Mouse (Mus musculus) heart, postnatal 25 days (tissue): ENCODE results near the gene Hfm1. TPM values are rescaled to one million over a fixed set of nuclear protein-coding genes. Genes with fewer than 3 reads are reported as not detected.

ENCODE experiments used
- DNase-seq: peaks from one replicate; pipeline ENCODE4 v3.0.0; 2022; ENCODE audit warnings: low spot score
- intact Hi-C: fragments of 180-260 bp; cut with DNase I; formaldehyde crosslinking; loops from one replicate; pipeline ENCODE4 v1.15.1; 2025
- total RNA-seq, 2 experiments: library from RNA; stranded (reverse); gene quantifications; 2 replicates each; pipeline ENCODE4 v1.2.3; 2021

Hfm1 gene
- total RNA-seq: not detected

GRCm38 (mm10) chr5:106925488-106926368 lies at the start of gene Hfm1:
TSS of gene Hfm1 (minus strand) at chr5:106926321.
- intact Hi-C loops: no loop called here
- DNase-seq: no peak

GRCm38 (mm10) chr5:106973883-106974282 lies 47.8 kb upstream of the Hfm1 start:
- intact Hi-C loops: no loop called here
- DNase-seq: no peak

- no peak for DNase-seq
- intact Hi-C loops: loop anchor here (10.0 kb wide), 1 partner anchor 467 kb away; the partner anchor contains the start of genes Btbd8 and Lpcat2b
Observed at GRCm38 (mm10) chr5:106967578-106967977, 41.5 kb upstream of the Hfm1 start.

- intact Hi-C loops: loop anchor here (10.0 kb wide), 1 partner anchor 468 kb away; the partner anchor contains the start of genes Btbd8 and Lpcat2b
- no peak for DNase-seq
Observed at GRCm38 (mm10) chr5:106966443-106966842, 40.3 kb upstream of the Hfm1 start.

DNA sequence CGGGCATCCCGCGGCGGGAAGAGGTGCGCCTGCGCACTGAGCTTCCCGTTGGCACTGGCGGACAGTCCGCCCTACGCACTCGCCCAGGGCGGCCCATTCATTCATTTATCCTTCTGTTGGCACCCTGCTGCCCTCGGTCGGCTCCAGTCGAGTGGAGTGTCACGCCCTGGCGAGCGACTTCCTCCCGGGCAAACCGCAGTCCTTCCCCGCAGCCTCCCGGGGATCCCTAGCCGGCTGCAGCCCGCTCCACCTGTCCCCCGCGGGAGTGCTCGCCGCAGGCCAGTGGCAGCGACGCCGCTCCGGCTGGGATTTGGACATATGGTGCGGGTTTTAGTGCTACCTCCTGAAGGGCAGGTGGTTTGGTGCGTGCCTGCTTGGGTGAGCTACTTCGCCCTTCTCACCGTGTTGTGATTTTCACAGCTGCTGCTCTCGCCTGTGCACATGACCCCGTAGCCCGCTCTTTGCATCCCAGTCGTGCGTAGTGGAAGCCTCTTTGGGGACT lies 38.4 kb upstream of the Hfm1 start:
- intact Hi-C loops: loop anchor here (10.0 kb wide), 1 partner anchor 470 kb away; the partner anchor contains the start of genes Btbd8 and Lpcat2b
- DNase-seq: no peak

GRCm38 (mm10) chr5:106963584-106964512 lies 37.7 kb upstream of the Hfm1 start, which contains the start of gene Cdc7:
TSS of gene Cdc7 (plus strand) at chr5:106964322.
- intact Hi-C loops: loop anchor here (10.0 kb wide), 1 partner anchor 471 kb away; the partner anchor contains the start of genes Btbd8 and Lpcat2b
- DNase-seq: peak; percentile 80

DNA sequence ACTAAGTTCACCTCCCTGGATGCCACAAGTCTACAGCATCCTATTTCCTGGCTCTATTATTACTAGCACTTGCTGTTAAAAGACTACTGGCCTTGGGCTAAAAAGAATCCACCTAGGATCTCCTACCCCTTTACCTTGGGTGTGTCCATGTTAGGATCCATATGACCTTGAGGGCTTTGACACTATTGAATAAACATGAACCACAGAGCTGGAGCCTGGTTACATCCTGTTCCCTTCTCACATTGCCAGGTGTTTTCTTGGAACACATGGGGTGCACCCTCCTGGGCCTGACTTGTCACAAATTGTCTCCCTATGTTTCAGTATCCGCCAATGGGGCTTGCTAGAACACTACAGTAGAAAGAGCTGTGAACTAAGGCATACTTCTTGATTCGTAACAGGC lies 34.3 kb upstream of the Hfm1 start:
- DNase-seq: no peak
- intact Hi-C loops: loop anchor here (10.0 kb wide), 1 partner anchor 474 kb away; the partner anchor contains the start of genes Btbd8 and Lpcat2b

- no peak for DNase-seq
- intact Hi-C loops: no loop called here
Observed at GRCm38 (mm10) chr5:106959031-106959430, 32.9 kb upstream of the Hfm1 start.

GRCm38 (mm10) chr5:106956467-106956866 lies 30.3 kb upstream of the Hfm1 start:
- DNase-seq: no peak
- intact Hi-C loops: no loop called here

DNA sequence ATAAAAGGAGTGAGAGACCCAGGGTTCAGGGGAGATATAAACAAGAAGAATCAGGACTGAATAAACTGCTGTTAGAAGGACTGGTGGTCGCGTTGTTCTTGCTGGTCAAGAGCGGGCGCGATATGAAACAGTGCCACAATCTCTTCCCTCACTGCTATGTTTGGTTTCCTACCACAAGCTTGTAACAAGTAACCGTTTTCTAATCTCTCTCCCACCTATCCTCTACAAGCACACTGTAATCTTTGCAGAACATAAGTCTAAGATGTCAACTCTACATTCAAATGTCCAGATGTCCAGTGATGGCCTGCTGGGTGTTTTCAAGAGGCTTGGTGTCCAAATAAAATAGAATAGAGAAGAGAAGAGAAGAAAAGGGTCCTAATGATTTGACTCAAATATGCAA lies 22.6 kb upstream of the Hfm1 start:
- DNase-seq: no peak
- intact Hi-C loops: no loop called here

GRCm38 (mm10) chr5:106946342-106946741 lies 20.2 kb upstream of the Hfm1 start:
- intact Hi-C loops: no loop called here
- DNase-seq: no peak

GRCm38 (mm10) chr5:106927996-106928395 lies 1.9 kb upstream of the Hfm1 start:
- intact Hi-C loops: no loop called here
- DNase-seq: no peak

GRCm38 (mm10) chr5:106926369-106926686 lies 207 bp upstream of the Hfm1 start:
- DNase-seq: no peak
- intact Hi-C loops: no loop called here

- intact Hi-C loops: no loop called here
- no peak for DNase-seq
Observed at GRCm38 (mm10) chr5:106919315-106919714, 6.8 kb downstream of the Hfm1 start.

DNA sequence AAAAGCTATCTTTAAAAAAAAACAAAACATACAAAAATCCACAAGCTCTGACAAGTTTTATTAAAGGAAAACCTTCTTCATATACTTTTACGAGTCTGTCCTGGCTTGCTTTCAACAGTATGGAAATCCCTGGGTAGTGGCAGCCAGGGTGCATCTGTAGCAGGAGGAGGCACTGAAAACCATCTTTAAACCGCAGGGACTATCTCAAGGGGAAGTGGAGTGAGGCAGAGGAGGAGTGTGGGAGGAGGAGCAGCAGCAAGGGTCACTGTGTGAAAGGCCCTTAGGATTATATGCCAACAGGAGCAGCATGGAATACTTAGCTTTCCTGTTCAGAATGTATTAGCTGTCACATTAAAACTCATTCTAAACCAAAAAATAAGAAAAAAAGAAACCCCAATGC lies 29.2 kb downstream of the Hfm1 start:
- DNase-seq: no peak
- intact Hi-C loops: no loop called here

GRCm38 (mm10) chr5:106891773-106892172 lies 34.3 kb downstream of the Hfm1 start:
- intact Hi-C loops: no loop called here

DNA sequence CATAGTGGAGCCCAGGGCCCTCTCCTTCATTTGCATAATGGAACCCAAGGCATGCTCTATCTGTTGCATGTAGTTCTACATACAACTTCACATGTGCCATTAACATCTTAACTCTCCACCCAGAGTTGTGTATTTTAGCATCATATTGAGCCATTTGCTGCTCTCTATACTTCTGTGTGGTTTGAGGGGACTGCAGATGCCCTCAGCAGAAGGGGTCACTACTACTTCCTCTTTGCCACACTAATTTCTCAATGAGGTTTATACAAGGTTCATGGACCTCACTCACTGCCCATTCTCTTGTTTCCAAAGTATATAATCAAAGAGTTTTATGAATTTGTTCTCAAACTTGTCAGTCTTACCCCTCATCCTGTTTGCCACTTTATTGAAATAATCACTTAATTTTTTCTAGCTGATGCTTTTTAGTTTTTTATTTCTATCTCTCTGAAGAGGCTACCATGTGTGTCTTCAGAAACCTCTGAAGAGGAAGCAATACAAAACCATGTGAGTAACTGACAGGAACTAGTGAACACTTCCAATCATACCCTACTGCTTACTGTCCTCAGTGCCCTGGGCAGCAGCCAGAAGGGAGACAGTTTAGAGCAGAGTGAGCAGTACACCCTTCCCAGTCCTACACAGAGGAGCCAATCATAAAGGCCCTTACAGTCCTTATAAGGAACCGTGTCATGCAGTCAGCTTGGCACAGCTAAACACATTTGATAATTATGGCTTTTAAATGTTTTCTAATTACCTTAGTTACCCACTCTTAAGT lies 38.6 kb downstream of the Hfm1 start:
- DNase-seq: no peak
- intact Hi-C loops: no loop called here

More at GRCm38 (mm10) chr5:106891773-106892172, 34.3 kb downstream of the Hfm1 start:
- peak; percentile 7 for DNase-seq

DNA sequence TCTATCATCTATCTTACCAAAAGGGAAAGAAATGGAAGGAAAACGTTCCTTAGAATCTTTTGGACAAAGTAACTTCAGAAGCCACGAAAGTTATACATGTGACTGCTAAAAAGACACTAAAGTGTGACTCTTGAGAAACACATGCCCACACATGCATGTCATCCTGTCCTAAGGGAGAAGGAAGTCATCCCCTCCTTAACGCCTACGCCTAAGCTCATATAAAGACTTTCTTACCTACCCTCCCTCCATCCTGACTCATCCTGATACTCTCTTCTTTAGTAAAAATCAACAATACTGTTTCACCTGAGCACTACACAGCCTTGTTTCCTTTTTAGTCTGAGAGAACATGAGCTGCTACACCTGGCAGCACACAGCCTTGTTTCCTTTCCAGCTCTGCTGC lies 40.6 kb downstream of the Hfm1 start:
- intact Hi-C loops: no loop called here
- no peak for DNase-seq

DNA sequence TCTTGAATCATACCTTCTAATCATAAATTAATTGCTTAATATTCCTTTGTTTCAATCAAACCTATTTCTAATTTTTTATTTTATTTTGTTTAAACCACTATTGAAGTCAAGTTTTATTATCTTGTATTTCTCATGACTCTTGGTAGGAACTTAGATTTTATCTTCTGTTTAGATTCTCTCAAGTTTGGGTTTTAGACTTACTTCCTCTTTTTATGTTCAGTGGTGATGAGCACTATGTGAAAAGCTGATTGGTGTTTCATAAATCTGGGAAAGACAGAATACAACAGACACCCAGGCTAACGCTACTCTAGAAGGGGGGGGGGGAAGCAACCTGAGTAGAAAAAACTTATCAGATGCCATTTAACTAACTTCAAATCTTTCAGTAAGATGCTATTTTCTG lies 49.7 kb downstream of the Hfm1 start:
- DNase-seq: no peak
- intact Hi-C loops: no loop called here
